Mouse (Mus musculus): Measurements from ENCODE around the gene Trpv2. TPM values are rescaled to one million over a fixed set of nuclear protein-coding genes. Genes with fewer than 3 reads are reported as not detected.

The Trpv2 gene
- polyA plus RNA-seq, 1 experiment from 2014 or later: 6.0 TPM

DNA sequence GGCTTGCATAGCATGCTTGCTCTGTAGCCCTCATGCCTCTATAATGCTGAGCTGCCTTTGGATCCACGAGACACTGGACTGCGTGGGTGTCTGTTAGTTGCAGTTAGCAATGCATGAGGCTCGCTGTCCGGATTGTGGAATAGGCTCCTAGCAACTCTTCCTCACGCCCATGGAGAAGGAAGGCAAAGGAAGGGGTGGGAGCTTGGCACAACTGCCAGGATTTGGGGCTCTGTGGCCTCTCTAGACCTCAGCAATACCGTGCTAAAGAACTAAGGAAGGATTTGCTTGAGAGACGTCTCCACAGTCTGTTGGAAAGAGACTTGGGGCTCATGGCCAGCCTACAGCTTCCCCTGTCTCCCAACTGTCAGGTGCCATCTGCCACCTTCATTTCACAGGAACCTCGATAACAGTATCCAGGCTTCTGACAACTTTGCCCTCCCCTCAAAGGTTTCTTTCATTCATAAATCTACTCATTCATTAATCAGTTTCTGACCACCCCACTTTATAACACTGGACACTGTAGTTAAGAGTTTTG is 40.7 kb downstream of the Trpv2 start:
- peaks cover 14% of the 10 kb centered on the region for H3K36me3 ChIP-seq (ENCODE audit: control insufficient read depth, insufficient read depth)
- no peak overlapping the region for H3K9ac ChIP-seq (ENCODE audit: low read depth, low read length)
- no peak overlapping the region for H3K4me2 ChIP-seq (replicated peaks; ENCODE audit: low read depth)
- peaks cover 11% of the 10 kb centered on the region; the same call in 1 of the 2 replicates for H3K4me1 ChIP-seq (replicated peaks; ENCODE audit: control insufficient read depth, insufficient read depth, low read length)
- TF ChIP-seq CTCF (IDR thresholded peaks at IDR 0.05; ENCODE audit: low read depth): no peak
- ATAC-seq: no peak
- H3K9me3 ChIP-seq (ENCODE audit: control insufficient read depth): no peaks in the 10 kb centered on the region
- no peak overlapping the region for H3K4me3 ChIP-seq (ENCODE audit: low read depth, low read length)
- no peaks in the 10 kb centered on the region for H3K27me3 ChIP-seq (replicated peaks; ENCODE audit: control insufficient read depth, insufficient read depth, low read length)
- WGBS: 84% methylated on average over 8 of the region's 8 CpGs
- peak overlapping the region; percentile 3; the same call in 1 of the 2 replicates for H3K27ac ChIP-seq (ENCODE audit: low read depth, low read length)

DNA sequence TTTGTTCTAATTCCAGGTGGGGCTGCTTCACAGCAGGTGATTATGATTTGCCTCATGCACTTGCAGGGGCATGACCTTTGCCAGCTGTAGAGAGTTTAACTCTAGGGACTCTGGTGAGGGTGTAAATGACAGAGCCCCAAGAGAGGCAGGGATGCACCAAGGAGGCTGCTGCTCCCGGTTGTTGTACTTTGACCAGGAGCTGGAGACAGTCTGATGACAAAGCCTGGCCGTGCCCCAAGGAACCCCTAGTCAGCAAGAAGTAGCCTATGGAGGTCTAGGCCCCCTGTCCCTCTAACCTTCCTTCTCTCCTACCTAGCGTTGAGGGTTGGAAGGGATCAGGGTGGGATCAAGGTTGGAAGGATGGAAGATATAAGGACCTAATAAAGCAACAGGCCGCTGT is 41.2 kb downstream of the Trpv2 start:
- no peak overlapping the region for H3K4me2 ChIP-seq (replicated peaks; ENCODE audit: low read depth)
- 45% methylated on average over 4 of the region's 4 CpGs for WGBS
- H3K27me3 ChIP-seq (replicated peaks; ENCODE audit: control insufficient read depth, insufficient read depth, low read length): no peaks in the 10 kb centered on the region
- peak; percentile 69 for ATAC-seq
- no peak overlapping the region for H3K9ac ChIP-seq (ENCODE audit: low read depth, low read length)
- no peak for TF ChIP-seq CTCF (IDR thresholded peaks at IDR 0.05; ENCODE audit: low read depth)
- peaks cover 11% of the 10 kb centered on the region; the same call in 1 of the 2 replicates for H3K4me1 ChIP-seq (replicated peaks; ENCODE audit: control insufficient read depth, insufficient read depth, low read length)
- H3K36me3 ChIP-seq (ENCODE audit: control insufficient read depth, insufficient read depth): peaks cover 19% of the 10 kb centered on the region
- H3K27ac ChIP-seq (ENCODE audit: low read depth, low read length): peak overlapping the region; percentile 80
- H3K9me3 ChIP-seq (ENCODE audit: control insufficient read depth): no peaks in the 10 kb centered on the region
- H3K4me3 ChIP-seq (ENCODE audit: low read depth, low read length): no peak overlapping the region

DNA sequence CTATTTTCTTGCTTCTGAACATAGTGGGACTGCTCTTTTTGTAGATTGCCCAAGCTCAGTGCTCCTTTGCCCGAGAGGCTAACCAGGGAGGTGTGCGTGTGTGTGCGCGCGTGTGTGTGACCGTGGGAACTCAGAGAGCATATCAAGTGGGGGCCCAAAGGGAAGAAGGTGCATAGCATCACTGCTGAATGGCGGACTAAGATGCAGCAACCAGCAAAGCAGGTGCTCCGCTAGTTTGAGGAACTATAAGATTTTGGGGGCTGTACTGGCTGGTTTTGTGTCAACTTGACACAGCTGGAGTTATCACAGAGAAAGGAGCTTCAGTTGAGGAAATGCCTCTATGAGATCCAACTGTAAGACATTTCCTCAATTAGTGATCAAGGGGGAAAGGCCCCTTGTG is 46.8 kb downstream of the Trpv2 start:
- no peak for TF ChIP-seq CTCF (IDR thresholded peaks at IDR 0.05; ENCODE audit: low read depth)
- Histone ChIP-seq H3K4me1 (replicated peaks; ENCODE audit: control insufficient read depth, insufficient read depth, low read length) (peaks cover 20% of the 10 kb centered on the region; the same call in 1 of the 2 replicates), H3K4me3 (ENCODE audit: low read depth, low read length) (no peak overlapping the region), H3K9ac (ENCODE audit: low read depth, low read length) (no peak overlapping the region), H3K27ac (ENCODE audit: low read depth, low read length) (no peak overlapping the region), H3K9me3 (ENCODE audit: control insufficient read depth) (no peaks in the 10 kb centered on the region), H3K4me2 (replicated peaks; ENCODE audit: low read depth) (no peak overlapping the region), H3K36me3 (ENCODE audit: control insufficient read depth, insufficient read depth) (peaks cover 20% of the 10 kb centered on the region), H3K27me3 (replicated peaks; ENCODE audit: control insufficient read depth, insufficient read depth, low read length) (no peaks in the 10 kb centered on the region)
- 80% methylated on average over 8 of the region's 8 CpGs for WGBS
- ATAC-seq: no peak

DNA sequence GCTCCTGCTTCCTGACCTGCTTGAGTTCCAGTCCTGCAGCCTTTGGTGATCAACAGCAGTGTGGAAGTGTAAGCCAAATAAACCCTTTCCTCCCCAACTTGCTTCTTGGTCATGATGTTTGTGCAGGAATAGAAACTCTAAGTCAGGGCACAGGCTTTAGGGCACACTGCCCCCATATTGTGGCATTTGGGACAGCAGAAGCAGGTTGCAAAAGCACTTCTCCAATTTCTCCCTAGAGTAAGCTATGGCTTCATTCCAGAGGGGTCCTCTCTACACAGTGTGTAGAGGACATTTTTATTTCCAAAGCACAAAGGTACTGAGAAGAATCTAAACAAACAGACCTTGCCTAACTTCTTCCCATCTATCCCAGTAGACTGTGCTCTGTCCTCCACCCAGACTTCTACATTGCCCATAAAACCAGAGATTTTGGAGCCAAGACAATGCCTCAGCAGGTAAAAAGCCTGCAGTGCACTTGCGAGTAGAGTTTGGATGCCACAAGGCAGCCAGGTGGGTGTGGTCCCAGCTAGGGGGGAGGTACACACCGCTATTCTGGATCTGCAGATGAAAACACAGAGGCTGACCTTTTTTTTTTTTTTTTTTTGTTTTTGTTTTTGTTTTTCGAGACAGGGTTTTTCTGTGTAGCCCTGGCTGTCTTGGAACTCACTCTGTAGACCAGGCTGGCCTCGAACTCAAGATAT is 47.4 kb downstream of the Trpv2 start:
- no peak overlapping the region for H3K4me3 ChIP-seq (ENCODE audit: low read depth, low read length)
- no peak overlapping the region for H3K4me2 ChIP-seq (replicated peaks; ENCODE audit: low read depth)
- ATAC-seq: no peak
- H3K9ac ChIP-seq (ENCODE audit: low read depth, low read length): no peak overlapping the region
- peak overlapping the region; percentile 28; the same call in 1 of the 2 replicates for H3K27ac ChIP-seq (ENCODE audit: low read depth, low read length)
- TF ChIP-seq CTCF (IDR thresholded peaks at IDR 0.05; ENCODE audit: low read depth): 0 out of 2 replicates have a peak, but pooled peaks have one; percentile 17
- no peaks in the 10 kb centered on the region for H3K27me3 ChIP-seq (replicated peaks; ENCODE audit: control insufficient read depth, insufficient read depth, low read length)
- 76% methylated on average over 4 of the region's 4 CpGs for WGBS
- H3K36me3 ChIP-seq (ENCODE audit: control insufficient read depth, insufficient read depth): peaks cover 20% of the 10 kb centered on the region
- H3K4me1 ChIP-seq (replicated peaks; ENCODE audit: control insufficient read depth, insufficient read depth, low read length): peaks cover 20% of the 10 kb centered on the region; the same call in 1 of the 2 replicates
- H3K9me3 ChIP-seq (ENCODE audit: control insufficient read depth): no peaks in the 10 kb centered on the region

DNA sequence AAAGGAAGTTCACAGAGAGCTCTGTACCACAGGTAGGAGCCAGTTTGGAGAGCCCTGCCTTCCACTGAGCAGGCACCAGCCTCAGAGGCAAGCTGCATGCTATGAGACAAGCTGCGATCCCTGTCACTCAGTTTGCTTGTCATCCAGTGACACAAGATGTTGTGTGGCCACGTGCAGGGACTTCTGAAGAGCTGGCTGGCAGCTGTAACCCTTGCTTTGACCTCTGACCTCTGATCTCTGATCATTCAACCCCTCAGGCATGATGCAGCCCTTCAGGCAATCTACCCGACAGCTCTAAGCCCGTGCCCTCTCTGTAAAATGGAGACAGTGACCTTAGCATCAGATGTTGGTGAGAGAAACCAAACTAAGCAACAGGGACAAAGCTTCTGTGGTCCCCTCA is 48.6 kb downstream of the Trpv2 start:
- Histone ChIP-seq H3K27me3 (replicated peaks; ENCODE audit: control insufficient read depth, insufficient read depth, low read length) (no peaks in the 10 kb centered on the region), H3K9ac (ENCODE audit: low read depth, low read length) (no peak overlapping the region), H3K9me3 (ENCODE audit: control insufficient read depth) (no peaks in the 10 kb centered on the region), H3K4me1 (replicated peaks; ENCODE audit: control insufficient read depth, insufficient read depth, low read length) (peaks cover 20% of the 10 kb centered on the region; the same call in 1 of the 2 replicates), H3K4me2 (replicated peaks; ENCODE audit: low read depth) (no peak overlapping the region), H3K36me3 (ENCODE audit: control insufficient read depth, insufficient read depth) (peaks cover 20% of the 10 kb centered on the region), H3K27ac (ENCODE audit: low read depth, low read length) (peak overlapping the region; percentile 95), H3K4me3 (ENCODE audit: low read depth, low read length) (no peak overlapping the region)
- 52% methylated on average over 4 of the region's 4 CpGs for WGBS
- no peak for ATAC-seq
- TF ChIP-seq CTCF (IDR thresholded peaks at IDR 0.05; ENCODE audit: low read depth): no peak

DNA sequence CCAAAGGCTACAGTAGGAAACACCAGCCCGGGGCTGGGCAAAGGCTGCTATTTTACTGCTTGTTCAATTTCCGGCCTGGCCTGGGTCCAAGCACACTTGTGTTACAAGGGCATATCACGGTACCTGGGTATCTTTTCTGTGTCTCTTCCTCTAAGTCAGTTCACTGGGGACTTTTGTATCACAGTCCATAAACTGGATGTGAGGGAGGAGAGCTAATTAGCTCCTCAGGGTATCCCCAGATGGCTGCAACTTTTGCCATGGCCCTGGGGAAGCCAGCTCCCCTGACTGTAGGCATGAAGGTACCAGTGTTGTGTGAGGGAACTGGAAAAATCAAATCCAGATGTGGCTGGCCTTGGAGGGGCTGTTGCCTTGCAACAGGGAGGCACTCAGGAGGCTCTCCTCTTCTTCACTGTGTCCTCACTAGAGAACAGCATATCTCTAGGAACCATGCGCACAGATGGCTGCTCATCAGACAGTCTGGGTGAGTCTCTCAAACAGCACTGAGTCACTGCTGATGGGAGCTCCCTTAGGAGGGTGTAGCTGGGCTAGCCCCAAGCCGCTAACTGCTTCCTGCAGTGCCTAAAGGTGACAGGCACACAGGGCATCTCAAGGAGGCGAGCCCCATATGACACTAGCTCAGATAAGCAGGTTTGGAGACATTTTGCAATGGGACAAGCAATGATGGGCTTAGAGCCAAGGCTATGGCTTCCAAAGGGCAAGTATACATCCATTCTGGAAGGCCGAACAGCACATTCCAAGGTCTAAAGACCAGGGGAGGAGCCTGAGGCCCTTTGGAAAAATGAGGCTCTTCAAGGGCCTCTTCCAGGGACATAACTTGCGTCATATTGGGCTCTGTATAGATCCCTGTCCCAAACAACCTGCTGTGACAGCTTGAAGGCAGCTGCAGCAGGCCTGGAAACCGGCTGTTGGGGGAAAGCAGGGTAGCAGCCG is 50.3 kb downstream of the Trpv2 start:
- no peak for TF ChIP-seq CTCF (IDR thresholded peaks at IDR 0.05; ENCODE audit: low read depth)
- ATAC-seq: peak; percentile 90
- 19% methylated on average over 10 of the region's 10 CpGs for WGBS
- no peak overlapping the region for H3K4me3 ChIP-seq (ENCODE audit: low read depth, low read length)
- peak overlapping the region; percentile 28 for H3K4me2 ChIP-seq (replicated peaks; ENCODE audit: low read depth)
- H3K36me3 ChIP-seq (ENCODE audit: control insufficient read depth, insufficient read depth): peaks cover 9% of the 10 kb centered on the region
- H3K9ac ChIP-seq (ENCODE audit: low read depth, low read length): no peak overlapping the region
- no peaks in the 10 kb centered on the region for H3K27me3 ChIP-seq (replicated peaks; ENCODE audit: control insufficient read depth, insufficient read depth, low read length)
- peaks cover 20% of the 10 kb centered on the region; the same call in 1 of the 2 replicates for H3K4me1 ChIP-seq (replicated peaks; ENCODE audit: control insufficient read depth, insufficient read depth, low read length)
- no peaks in the 10 kb centered on the region for H3K9me3 ChIP-seq (ENCODE audit: control insufficient read depth)
- H3K27ac ChIP-seq (ENCODE audit: low read depth, low read length): peak overlapping the region; percentile 95

All from intestine, postnatal 0 days (tissue).